ENCODE assay signal across 19 mouse cellular contexts in the genomic region with DNA sequence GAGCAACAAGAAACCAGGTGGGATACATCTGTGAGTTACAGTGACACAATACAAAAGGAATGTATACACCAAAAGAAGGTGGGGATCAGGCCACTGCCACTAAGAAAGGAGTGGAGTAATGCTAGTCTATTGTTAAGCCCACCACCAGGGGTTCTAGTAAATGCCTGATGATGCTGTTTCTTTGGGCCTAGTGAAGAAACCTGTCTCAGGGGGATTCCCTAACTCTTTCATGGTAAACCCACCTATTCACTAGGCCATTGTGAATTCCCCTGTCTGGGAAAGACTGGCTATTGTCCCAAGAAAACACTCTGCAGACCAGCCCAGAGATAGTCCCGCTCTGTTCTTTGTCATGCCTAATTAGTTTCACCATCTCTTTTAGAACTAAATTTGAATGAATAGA.
"Had no signal": no experiment of that assay in that cellular context is flagged by ENCODE, and none has a peak within 500 bp of the region (broad histone marks: within the 10 kb centered on the region; RNA-seq: fewer than 3 reads in every experiment).

No protein-coding gene starts in this region.

- H3K27ac ChIP-seq: lung, embryonic 15.5 days; macrophage; midbrain, embryonic 12.5 days; midbrain, embryonic 15.5 days; neural tube, embryonic 12.5 days had no signal

- H3K4me1 ChIP-seq: lung, embryonic 15.5 days; megakaryocyte, embryonic 14.5 days; midbrain, embryonic 12.5 days; midbrain, embryonic 15.5 days; neural tube, embryonic 12.5 days had no signal

- DNase-seq: liver, postnatal 0 days; lung, adult 2 months; lung, postnatal 14 days; lung, postnatal 36 days; retina, postnatal 1 day; right cerebral cortex, adult 18-20 months; right cerebral cortex, postnatal 25 days; right cerebral cortex, postnatal 4 days; spleen, adult 18-20 months; thymus, adult 18-20 months; thymus, postnatal 14 days; thymus, postnatal 36 days had no signal

- H3K9me3 ChIP-seq: lung, embryonic 15.5 days; megakaryocyte, embryonic 14.5 days; midbrain, embryonic 12.5 days; midbrain, embryonic 15.5 days; neural tube, embryonic 12.5 days had no signal

- ATAC-seq: liver, postnatal 0 days; lung, postnatal 0 days; midbrain, embryonic 15.5 days had no signal

- H3K9ac ChIP-seq: liver, postnatal 0 days; lung, embryonic 15.5 days; midbrain, embryonic 12.5 days; midbrain, embryonic 15.5 days; neural tube, embryonic 12.5 days had no signal

- H3K36me3 ChIP-seq: lung, embryonic 15.5 days; midbrain, embryonic 12.5 days; midbrain, embryonic 15.5 days; neural tube, embryonic 12.5 days had no signal

- H3K27me3 ChIP-seq: lung, embryonic 15.5 days; megakaryocyte, embryonic 14.5 days; midbrain, embryonic 12.5 days; midbrain, embryonic 15.5 days; neural tube, embryonic 12.5 days had no signal

- H3K4me3 ChIP-seq: lung, embryonic 15.5 days; megakaryocyte, embryonic 14.5 days; midbrain, embryonic 12.5 days; midbrain, embryonic 15.5 days; neural tube, embryonic 12.5 days had no signal

- H3K4me2 ChIP-seq: lung, embryonic 15.5 days; midbrain, embryonic 12.5 days; midbrain, embryonic 15.5 days; neural tube, embryonic 12.5 days had no signal
